Mouse (Mus musculus): ENCODE data around the gene Vmn1r200.

DNA sequence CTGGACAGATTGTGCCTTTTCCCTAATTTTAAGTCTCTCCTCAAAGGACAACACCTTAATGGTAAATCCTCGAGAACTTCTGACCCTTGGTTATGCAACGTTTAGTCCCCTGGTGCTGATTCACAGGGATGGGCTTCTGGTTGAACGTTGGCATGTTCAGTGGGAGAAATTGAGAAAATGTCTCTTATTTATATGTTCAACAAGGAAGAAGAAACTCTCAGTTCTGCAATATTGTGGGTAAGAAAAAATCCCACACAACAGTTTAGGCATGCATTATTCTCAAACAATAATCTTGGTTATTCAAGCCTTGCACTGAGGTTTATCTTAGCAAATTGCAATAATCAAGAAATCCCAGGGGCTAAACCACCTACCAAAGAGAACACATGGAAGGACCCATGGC lies 6.8 kb upstream of the Vmn1r200 start:
- TF ChIP-seq CTCF (IDR thresholded peaks at IDR 0.05) (no peak), POLR2A (IDR thresholded peaks at IDR 0.05; ENCODE audit: insufficient read depth, low read depth, low read length) (no peak)

Data from heart, adult 2 months (tissue).